Mouse (Mus musculus) E14TG2a.4 (cell line): ENCODE measurements around the gene Zc3hc1.
A peak's percentile ranks its signal among the peaks of the same experiment; 100 is the strongest.

ENCODE experiments used
- H3K27me3 ChIP-seq: 2 replicates; pipeline ENCODE4 v1.6.1; 2014; ENCODE audit warnings: low read length, control low read depth; ENCODE audit not compliant: insufficient read depth
- H3K36me3 ChIP-seq: 2 replicates; pipeline ENCODE4 v1.6.1; 2014; ENCODE audit warnings: low read length, control low read depth; ENCODE audit not compliant: insufficient read depth
- H3K4me1 ChIP-seq: replicated peaks from 2 replicates; pipeline ENCODE4 v1.6.1; 2014; ENCODE audit warnings: low read depth, low read length, control low read depth
- H3K4me3 ChIP-seq: replicated peaks from 2 replicates; pipeline ENCODE4 v1.5.1; 2014; ENCODE audit warnings: mild to moderate bottlenecking, low read length
- H3K9me3 ChIP-seq: 2 replicates; pipeline ENCODE4 v1.6.1; 2014; ENCODE audit warnings: low read length, control low read depth
- CTCF ChIP-seq: conservative IDR thresholded peaks from 2 replicates; pipeline ENCODE4 v1.5.1; 2014; ENCODE audit warnings: low read length
- NANOG ChIP-seq: IDR thresholded peaks from 2 replicates; pipeline ENCODE4 v1.6.1; 2014; ENCODE audit warnings: borderline replicate concordance, low read length, mixed read lengths
- POU5F1 ChIP-seq: IDR thresholded peaks from 2 replicates; pipeline ENCODE4 v1.6.1; 2014; ENCODE audit warnings: low read length, borderline replicate concordance

Gene Zc3hc1

DNA sequence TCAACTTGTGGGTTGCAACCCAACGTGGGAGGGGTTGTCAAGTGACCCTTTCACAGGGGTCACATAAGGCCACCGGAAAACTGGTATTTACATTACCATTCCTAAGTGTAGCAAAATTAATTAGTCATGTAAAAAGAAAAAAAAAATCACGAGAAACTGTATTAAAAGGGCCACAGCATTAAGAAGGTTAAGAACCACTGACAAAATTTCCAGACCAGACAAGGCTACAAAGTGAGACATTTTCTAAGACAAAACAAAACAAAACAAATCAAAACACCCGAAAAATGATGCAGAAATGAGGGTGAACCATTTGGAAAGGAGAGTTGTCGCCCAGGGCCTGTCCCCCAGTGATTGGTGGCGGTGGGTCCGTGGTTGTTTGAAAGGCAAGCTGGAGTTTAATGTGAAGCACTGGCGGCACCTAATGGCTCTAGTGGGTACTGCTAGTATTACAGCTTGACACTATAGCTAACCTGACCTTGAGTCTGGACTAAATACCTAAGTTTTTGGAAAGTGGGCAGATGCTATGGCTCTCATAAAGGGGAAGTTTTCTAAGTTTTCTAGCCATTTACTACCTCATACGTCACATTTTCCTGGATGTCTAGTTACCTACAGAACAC, 33.2 kb downstream of the Zc3hc1 start:
- 0 out of 2 replicates have a peak, but pooled peaks cover 4% of the 10 kb centered on the region for H3K9me3 ChIP-seq
- H3K36me3 ChIP-seq, result no peaks in the 10 kb centered on the region
- H3K27me3 ChIP-seq, result no peaks in the 10 kb centered on the region
- no peak overlapping the region for H3K4me3 ChIP-seq
- TF ChIP-seq CTCF, result peak; percentile 83
- TF ChIP-seq POU5F1, result no peak
- no peak for TF ChIP-seq NANOG
- peaks cover 30% of the 10 kb centered on the region for H3K4me1 ChIP-seq

GRCm38 (mm10) chr6:30356680-30357079, 34.1 kb downstream of the Zc3hc1 start:
- no peaks in the 10 kb centered on the region for H3K36me3 ChIP-seq
- H3K4me3 ChIP-seq, result no peak overlapping the region
- peaks cover 34% of the 10 kb centered on the region for H3K4me1 ChIP-seq
- TF ChIP-seq CTCF (no peak), NANOG (no peak), POU5F1 (no peak)
- H3K27me3 ChIP-seq, result no peaks in the 10 kb centered on the region
- H3K9me3 ChIP-seq, result 0 out of 2 replicates have a peak, but pooled peaks cover 4% of the 10 kb centered on the region

DNA sequence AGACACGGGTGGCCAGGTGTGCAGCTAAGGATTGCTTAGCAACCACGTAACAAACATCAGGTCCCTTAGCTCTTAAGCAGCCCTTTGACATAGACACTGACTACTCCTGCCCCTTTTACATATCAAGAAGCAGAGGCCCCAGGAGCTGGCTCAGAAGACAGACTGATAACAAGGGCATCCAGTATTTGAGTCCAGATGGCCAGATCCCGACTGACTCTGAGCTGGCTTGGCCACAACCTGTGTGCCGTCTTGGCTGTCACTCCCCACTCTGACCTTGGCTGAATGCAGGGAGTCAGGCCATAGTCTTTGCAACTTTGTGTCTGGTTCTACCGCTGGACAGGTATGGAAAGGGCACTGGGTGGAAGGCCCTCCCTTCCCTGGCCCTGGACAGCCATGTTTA, 34.7 kb downstream of the Zc3hc1 start:
- 0 out of 2 replicates have a peak, but pooled peaks cover 4% of the 10 kb centered on the region for H3K9me3 ChIP-seq
- H3K36me3 ChIP-seq, result no peaks in the 10 kb centered on the region
- no peak overlapping the region for H3K4me3 ChIP-seq
- no peaks in the 10 kb centered on the region for H3K27me3 ChIP-seq
- peaks cover 36% of the 10 kb centered on the region for H3K4me1 ChIP-seq
- no peak for TF ChIP-seq CTCF
- no peak for TF ChIP-seq NANOG
- TF ChIP-seq POU5F1, result no peak

DNA sequence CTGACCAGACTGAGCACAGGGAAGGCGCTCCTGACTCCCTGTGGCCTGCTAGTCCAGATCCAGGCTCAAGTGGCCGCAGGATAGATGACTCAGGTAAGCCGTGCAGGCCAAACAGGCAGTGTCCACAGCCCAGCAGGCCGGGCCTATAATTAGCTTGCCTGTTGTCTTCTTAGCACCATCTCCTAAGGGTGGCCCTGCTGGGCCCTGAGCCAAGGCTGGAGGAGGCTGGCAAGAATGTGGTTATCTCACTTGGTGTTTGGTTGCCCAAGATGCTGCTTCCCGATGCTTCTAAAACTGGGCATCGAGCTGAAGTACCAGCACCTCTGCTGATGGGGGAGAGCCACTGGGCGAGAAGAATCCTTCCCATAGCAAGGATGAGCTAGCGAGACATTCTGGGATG, 35.1 kb downstream of the Zc3hc1 start:
- Histone ChIP-seq H3K27me3 (no peaks in the 10 kb centered on the region), H3K9me3 (0 out of 2 replicates have a peak, but pooled peaks cover 4% of the 10 kb centered on the region), H3K36me3 (no peaks in the 10 kb centered on the region), H3K4me1 (peaks cover 37% of the 10 kb centered on the region), H3K4me3 (no peak overlapping the region)
- no peak for TF ChIP-seq NANOG
- no peak for TF ChIP-seq CTCF
- no peak for TF ChIP-seq POU5F1

DNA sequence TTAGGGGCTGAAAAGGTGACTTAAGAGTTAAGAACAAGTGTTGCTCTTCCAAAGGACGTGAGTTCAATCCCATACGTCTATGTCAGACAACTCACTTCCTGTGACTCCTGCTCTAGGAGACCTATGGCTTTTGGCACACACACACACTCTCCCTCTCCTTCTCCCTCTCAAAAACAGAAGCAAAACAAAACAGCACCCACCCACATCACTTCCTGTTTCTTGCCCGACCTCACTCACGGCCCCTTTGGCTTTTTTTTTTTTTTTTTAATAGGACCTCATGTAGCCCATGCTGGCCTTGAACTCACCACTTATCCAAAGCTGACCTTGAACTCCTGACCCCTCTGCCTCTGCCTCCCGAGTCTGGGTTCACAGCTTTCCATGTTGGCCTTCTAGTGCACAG, 36.1 kb downstream of the Zc3hc1 start:
- TF ChIP-seq CTCF (no peak), NANOG (no peak), POU5F1 (no peak)
- H3K9me3 ChIP-seq, result 0 out of 2 replicates have a peak, but pooled peaks cover 4% of the 10 kb centered on the region
- no peaks in the 10 kb centered on the region for H3K27me3 ChIP-seq
- H3K4me3 ChIP-seq, result no peak overlapping the region
- H3K4me1 ChIP-seq, result peaks cover 37% of the 10 kb centered on the region
- H3K36me3 ChIP-seq, result no peaks in the 10 kb centered on the region

- peaks cover 37% of the 10 kb centered on the region for H3K4me1 ChIP-seq
- H3K36me3 ChIP-seq, result no peaks in the 10 kb centered on the region
- H3K9me3 ChIP-seq, result 0 out of 2 replicates have a peak, but pooled peaks cover 4% of the 10 kb centered on the region
- H3K4me3 ChIP-seq, result no peak overlapping the region
- no peaks in the 10 kb centered on the region for H3K27me3 ChIP-seq
- no peak for TF ChIP-seq NANOG
- TF ChIP-seq CTCF, result no peak
Measured at GRCm38 (mm10) chr6:30353661-30354060, 37.2 kb downstream of the Zc3hc1 start.

DNA sequence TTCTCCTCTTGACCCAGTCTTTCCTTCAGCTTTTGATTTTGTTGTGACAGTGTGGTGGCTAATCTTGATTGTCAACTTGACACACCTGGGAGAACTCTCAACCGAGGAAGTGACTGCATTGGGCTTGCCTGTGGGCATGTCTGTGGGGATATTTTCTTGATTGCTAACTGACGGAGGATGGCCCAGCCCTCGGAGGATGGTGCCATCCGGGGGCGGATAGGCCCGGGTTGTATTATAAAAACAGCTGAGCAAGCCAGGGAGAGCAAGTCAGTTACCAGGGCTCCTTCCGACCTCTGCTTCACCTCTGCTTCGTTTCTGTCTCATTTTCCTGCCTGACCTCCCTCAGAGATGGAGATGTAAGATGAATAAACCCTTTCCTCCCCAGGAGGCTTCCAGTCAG, 38.1 kb downstream of the Zc3hc1 start:
- H3K36me3 ChIP-seq, result no peaks in the 10 kb centered on the region
- H3K4me1 ChIP-seq, result peaks cover 37% of the 10 kb centered on the region
- no peak overlapping the region for H3K4me3 ChIP-seq
- TF ChIP-seq NANOG (no peak), POU5F1 (no peak), CTCF (no peak)
- H3K27me3 ChIP-seq, result no peaks in the 10 kb centered on the region
- 0 out of 2 replicates have a peak, but pooled peaks cover 4% of the 10 kb centered on the region for H3K9me3 ChIP-seq

- Histone ChIP-seq H3K4me3 (no peak overlapping the region), H3K27me3 (no peaks in the 10 kb centered on the region), H3K36me3 (no peaks in the 10 kb centered on the region), H3K9me3 (0 out of 2 replicates have a peak, but pooled peaks cover 4% of the 10 kb centered on the region), H3K4me1 (peaks cover 29% of the 10 kb centered on the region)
- no peak for TF ChIP-seq NANOG
- no peak for TF ChIP-seq CTCF
- TF ChIP-seq POU5F1, result no peak
Measured at GRCm38 (mm10) chr6:30351290-30351689, 39.5 kb downstream of the Zc3hc1 start.

GRCm38 (mm10) chr6:30347288-30347801, 43.5 kb downstream of the Zc3hc1 start:
- H3K4me1 ChIP-seq, result peaks cover 4% of the 10 kb centered on the region
- no peaks in the 10 kb centered on the region for H3K27me3 ChIP-seq
- H3K9me3 ChIP-seq, result no peaks in the 10 kb centered on the region
- TF ChIP-seq POU5F1 (no peak), NANOG (no peak), CTCF (no peak)
- H3K36me3 ChIP-seq, result no peaks in the 10 kb centered on the region
- H3K4me3 ChIP-seq, result no peak overlapping the region
